In genomic region chr2:66187520-66187919, GRCm38 (mm10) we compare ENCODE assay signal across 25 mouse cellular contexts.
DNase-seq lines count a peak whose midpoint lies in the region; ATAC-seq and TF ChIP-seq lines count a peak whose summit lies in the region.
"Had no signal": no experiment of that assay in that cellular context is flagged by ENCODE, and none has a peak within 500 bp of the region (broad histone marks: within the 10 kb centered on the region; RNA-seq: fewer than 3 reads in every experiment).

No protein-coding gene starts in this region.

- no peak overlapping the region for H3K27ac ChIP-seq in kidney, embryonic 16.5 days (ENCODE audit: low read length)
- no peak overlapping the region for H3K27ac ChIP-seq in liver, embryonic 12.5 days
- no peak overlapping the region for H3K27ac ChIP-seq in heart, adult 2 months
- H3K27ac ChIP-seq: embryonic facial prominence, embryonic 12.5 days; embryonic facial prominence, embryonic 15.5 days; heart, embryonic 10.5 days; heart, embryonic 13.5 days; hindbrain, embryonic 14.5 days had no signal

- no peak overlapping the region for H3K4me2 ChIP-seq in kidney, embryonic 16.5 days (replicated peaks; ENCODE audit: low read depth, low read length)
- H3K4me2 ChIP-seq in liver, embryonic 12.5 days, result no peak overlapping the region
- H3K4me2 ChIP-seq: embryonic facial prominence, embryonic 12.5 days; embryonic facial prominence, embryonic 15.5 days; heart, embryonic 13.5 days; hindbrain, embryonic 14.5 days had no signal

- intact Hi-C loops in heart, adult 2 months (cut with DNase I), result no loop called here

- H3K9me3 ChIP-seq in kidney, embryonic 16.5 days (ENCODE audit: low read length), result no peaks in the 10 kb centered on the region
- no peaks in the 10 kb centered on the region for H3K9me3 ChIP-seq in liver, embryonic 12.5 days (replicated peaks)
- H3K9me3 ChIP-seq: embryonic facial prominence, embryonic 12.5 days; embryonic facial prominence, embryonic 15.5 days; heart, embryonic 10.5 days; heart, embryonic 13.5 days had no signal

- H3K36me3 ChIP-seq in kidney, embryonic 16.5 days (ENCODE audit: insufficient read depth, low read length), result peaks cover 3% of the 10 kb centered on the region; the same call in 1 of the 2 replicates
- H3K36me3 ChIP-seq in liver, embryonic 12.5 days, result no peaks in the 10 kb centered on the region
- no peaks in the 10 kb centered on the region for H3K36me3 ChIP-seq in heart, adult 2 months (ENCODE audit: control insufficient read depth, insufficient read depth, low read length)
- H3K36me3 ChIP-seq: heart, embryonic 10.5 days had no signal

- H3K4me3 ChIP-seq in kidney, embryonic 16.5 days (ENCODE audit: low read length), result no peak overlapping the region
- H3K4me3 ChIP-seq in liver, embryonic 12.5 days, result no peak overlapping the region
- no peak overlapping the region for H3K4me3 ChIP-seq in heart, adult 2 months
- H3K4me3 ChIP-seq: embryonic facial prominence, embryonic 12.5 days; embryonic facial prominence, embryonic 15.5 days; heart, embryonic 10.5 days; heart, embryonic 13.5 days had no signal

- no peaks in the 10 kb centered on the region for H3K27me3 ChIP-seq in kidney, embryonic 16.5 days (ENCODE audit: insufficient read depth, low read length)
- H3K27me3 ChIP-seq in liver, embryonic 12.5 days (replicated peaks), result no peaks in the 10 kb centered on the region
- no peaks in the 10 kb centered on the region for H3K27me3 ChIP-seq in heart, adult 2 months (ENCODE audit: control insufficient read depth, insufficient read depth, low read length)
- H3K27me3 ChIP-seq: embryonic facial prominence, embryonic 12.5 days; embryonic facial prominence, embryonic 15.5 days; heart, embryonic 13.5 days had no signal

- H3K4me1 ChIP-seq in kidney, embryonic 16.5 days (ENCODE audit: insufficient read depth, low read length), result no peaks in the 10 kb centered on the region
- H3K4me1 ChIP-seq in liver, embryonic 12.5 days, result no peaks in the 10 kb centered on the region
- H3K4me1 ChIP-seq in heart, adult 2 months (ENCODE audit: control insufficient read depth, insufficient read depth, low read length), result no peaks in the 10 kb centered on the region
- H3K4me1 ChIP-seq: embryonic facial prominence, embryonic 12.5 days; heart, embryonic 10.5 days; heart, embryonic 13.5 days had no signal

- ATAC-seq in kidney, embryonic 16.5 days (ENCODE audit: low FRiP score, low TSS enrichment), result peak; percentile 92
- ATAC-seq in liver, embryonic 12.5 days, result no peak
- ATAC-seq: CD4-positive, CD25-positive, alpha-beta regulatory T cell, adult 4 months; forebrain, embryonic 14.5 days; forebrain, postnatal 0 days had no signal

- no peak for TF ChIP-seq POLR2A in heart, adult 2 months (IDR thresholded peaks at IDR 0.05; ENCODE audit: insufficient read depth, low read depth, low read length)

- TF ChIP-seq CTCF in heart, adult 2 months (IDR thresholded peaks at IDR 0.05), result no peak

- no peak for TF ChIP-seq EP300 in heart, adult 2 months (IDR thresholded peaks at IDR 0.05; ENCODE audit: insufficient read depth, low read depth, low read length)

- no peaks in the 10 kb centered on the region for H3K79me2 ChIP-seq in heart, adult 2 months (replicated peaks; ENCODE audit: control insufficient read depth, insufficient read depth, low read length)

- peak; percentile 1 for DNase-seq in layer of hippocampus, adult 11-12 months (ENCODE audit: low spot score)
- no peak for DNase-seq in layer of hippocampus, adult 8-10 months (ENCODE audit: low spot score in 2 of 2)
- peak; percentile 55 for DNase-seq in kidney, adult 9 months
- DNase-seq in kidney, postnatal 36 days, result peak; percentile 17 to 37
- DNase-seq in spleen, adult 12 weeks (ENCODE audit: low spot score), result no peak
- no peak for DNase-seq in heart, adult 2 months
- DNase-seq: adrenal gland, adult 2 months; adrenal gland, postnatal 14 days; cerebellum, adult 18-20 months; cerebellum, adult 9-10 months; cerebellum, postnatal 14 days; forebrain, postnatal 0 days; gastrocnemius, postnatal 25 days; heart, adult 18-20 months; heart, postnatal 14 days; heart, postnatal 4 days had no signal

- H3K9ac ChIP-seq in kidney, embryonic 16.5 days (replicated peaks; ENCODE audit: low read length), result no peak overlapping the region
- no peak overlapping the region for H3K9ac ChIP-seq in liver, embryonic 12.5 days
- H3K9ac ChIP-seq in heart, adult 2 months (ENCODE audit: low read depth, low read length), result no peak overlapping the region
- H3K9ac ChIP-seq: embryonic facial prominence, embryonic 12.5 days; embryonic facial prominence, embryonic 15.5 days; forebrain, postnatal 0 days; heart, embryonic 13.5 days; hindbrain, embryonic 14.5 days had no signal

- 39% methylated on average over 6 of the region's 6 CpGs for WGBS in kidney, embryonic 16.5 days
- WGBS in liver, embryonic 12.5 days (ENCODE audit: insufficient replicate concordance), result 56% methylated on average over 6 of the region's 6 CpGs
- WGBS in heart, adult 2 months, result 77% methylated on average over 6 of the region's 6 CpGs

Comparison
In these comparisons a context has a peak if more than half of its experiments do, and no peak if none do; other contexts are left out.
1. DNase-seq: peak in layer of hippocampus, adult 11-12 months (single experiment), kidney, adult 9 months (single experiment) and kidney, postnatal 36 days (2 of 2); none in layer of hippocampus, adult 8-10 months (0 of 2), spleen, adult 12 weeks (single experiment) and heart, adult 2 months (0 of 2).